Mouse (Mus musculus): ENCODE measurements around the gene Bend4. TPM values are rescaled to one million over a fixed set of nuclear protein-coding genes. Genes with fewer than 3 reads are reported as not detected.

Bend4 gene
- total and polyA plus RNA-seq, 2 experiments from 2014 or later, result 5.0 to 11.5 TPM

- H3K36me3 ChIP-seq (ENCODE audit: insufficient read depth), result no peaks in the 10 kb centered on the region
- DNase-seq (no peak), ATAC-seq (no peak)
- H3K4me2 ChIP-seq (ENCODE audit: low read depth), result no peak overlapping the region
- H3K4me3 ChIP-seq (ENCODE audit: low read depth, low read length), result no peak overlapping the region
- no peak overlapping the region for H3K27ac ChIP-seq (ENCODE audit: low read depth, low read length)
- WGBS, result 90% methylated on average over 8 of the region's 8 CpGs
- H3K4me1 ChIP-seq (ENCODE audit: insufficient read depth), result peaks cover 6% of the 10 kb centered on the region; the same call in 1 of the 2 replicates
- no peaks in the 10 kb centered on the region for H3K27me3 ChIP-seq (ENCODE audit: insufficient read depth, low read length)
- H3K9ac ChIP-seq, result no peak overlapping the region
- no peak for TF ChIP-seq CTCF (IDR thresholded peaks at IDR 0.05; ENCODE audit: low read depth)
- no peaks in the 10 kb centered on the region for H3K9me3 ChIP-seq (ENCODE audit: low read length)
These were observed 12.5 kb upstream of the Bend4 start for GRCm38 (mm10) chr5:67440563-67440962.

- DNase-seq, result no peak
- no peaks in the 10 kb centered on the region for H3K9me3 ChIP-seq (ENCODE audit: low read length)
- no peak overlapping the region for H3K4me3 ChIP-seq (ENCODE audit: low read depth, low read length)
- no peak overlapping the region for H3K9ac ChIP-seq
- WGBS, result 47% methylated on average over 2 of the region's 2 CpGs
- ATAC-seq, result no peak
- no peaks in the 10 kb centered on the region for H3K27me3 ChIP-seq (ENCODE audit: insufficient read depth, low read length)
- no peaks in the 10 kb centered on the region for H3K4me1 ChIP-seq (ENCODE audit: insufficient read depth)
- no peaks in the 10 kb centered on the region for H3K36me3 ChIP-seq (ENCODE audit: insufficient read depth)
- TF ChIP-seq CTCF (IDR thresholded peaks at IDR 0.05; ENCODE audit: low read depth), result no peak
- H3K27ac ChIP-seq (ENCODE audit: low read depth, low read length), result no peak overlapping the region
- H3K4me2 ChIP-seq (ENCODE audit: low read depth), result no peak overlapping the region
These were observed 9.3 kb upstream of the Bend4 start for GRCm38 (mm10) chr5:67437403-67437802.

- H3K27me3 ChIP-seq (ENCODE audit: insufficient read depth, low read length), result peaks cover 5% of the 10 kb centered on the region; the same call in 1 of the 2 replicates
- ATAC-seq (peak; percentile 60), DNase-seq (no peak)
- WGBS, result 2% methylated on average over 98 of the region's 121 CpGs
- H3K4me2 ChIP-seq (ENCODE audit: low read depth), result peak overlapping the region; percentile 81
- H3K27ac ChIP-seq (ENCODE audit: low read depth, low read length), result peak overlapping the region; percentile 69
- H3K36me3 ChIP-seq (ENCODE audit: insufficient read depth), result no peaks in the 10 kb centered on the region
- no peak for TF ChIP-seq CTCF (IDR thresholded peaks at IDR 0.05; ENCODE audit: low read depth)
- H3K9me3 ChIP-seq (ENCODE audit: low read length), result no peaks in the 10 kb centered on the region
- H3K9ac ChIP-seq, result peak overlapping the region; percentile 71
- H3K4me1 ChIP-seq (ENCODE audit: insufficient read depth), result no peaks in the 10 kb centered on the region
- H3K4me3 ChIP-seq (ENCODE audit: low read depth, low read length), result peak overlapping the region; percentile 77
These were observed 1.4 kb downstream of the Bend4 start for GRCm38 (mm10) chr5:67426478-67427442.

- peaks cover 5% of the 10 kb centered on the region; the same call in 1 of the 2 replicates for H3K27me3 ChIP-seq (ENCODE audit: insufficient read depth, low read length)
- WGBS, result 23% methylated on average over 5 of the region's 5 CpGs
- no peaks in the 10 kb centered on the region for H3K4me1 ChIP-seq (ENCODE audit: insufficient read depth)
- peak overlapping the region; percentile 18; the same call in 1 of the 2 replicates for H3K9ac ChIP-seq
- ATAC-seq (no peak), DNase-seq (no peak)
- no peaks in the 10 kb centered on the region for H3K9me3 ChIP-seq (ENCODE audit: low read length)
- no peaks in the 10 kb centered on the region for H3K36me3 ChIP-seq (ENCODE audit: insufficient read depth)
- peak overlapping the region; percentile 81 for H3K4me2 ChIP-seq (ENCODE audit: low read depth)
- H3K4me3 ChIP-seq (ENCODE audit: low read depth, low read length), result peak overlapping the region; percentile 77
- H3K27ac ChIP-seq (ENCODE audit: low read depth, low read length), result no peak overlapping the region
- TF ChIP-seq CTCF (IDR thresholded peaks at IDR 0.05; ENCODE audit: low read depth), result no peak
These were observed 2.1 kb downstream of the Bend4 start for GRCm38 (mm10) chr5:67426011-67426410.

GRCm38 (mm10) chr5:67424636-67425035, 3.5 kb downstream of the Bend4 start:
- DNase-seq (no peak), ATAC-seq (no peak)
- TF ChIP-seq CTCF (IDR thresholded peaks at IDR 0.05; ENCODE audit: low read depth), result no peak
- H3K9ac ChIP-seq, result no peak overlapping the region
- 0 out of 2 replicates have a peak overlapping the region, but pooled peaks have one; percentile 5 for H3K4me2 ChIP-seq (ENCODE audit: low read depth)
- no peaks in the 10 kb centered on the region for H3K36me3 ChIP-seq (ENCODE audit: insufficient read depth)
- H3K4me1 ChIP-seq (ENCODE audit: insufficient read depth), result no peaks in the 10 kb centered on the region
- H3K27ac ChIP-seq (ENCODE audit: low read depth, low read length), result no peak overlapping the region
- H3K9me3 ChIP-seq (ENCODE audit: low read length), result no peaks in the 10 kb centered on the region
- peaks cover 5% of the 10 kb centered on the region; the same call in 1 of the 2 replicates for H3K27me3 ChIP-seq (ENCODE audit: insufficient read depth, low read length)
- no peak overlapping the region for H3K4me3 ChIP-seq (ENCODE audit: low read depth, low read length)
- 44% methylated on average over 3 of the region's 3 CpGs for WGBS

GRCm38 (mm10) chr5:67423963-67424362, 4.1 kb downstream of the Bend4 start:
- Histone ChIP-seq H3K4me1 (ENCODE audit: insufficient read depth) (no peaks in the 10 kb centered on the region), H3K36me3 (ENCODE audit: insufficient read depth) (no peaks in the 10 kb centered on the region), H3K9ac (no peak overlapping the region), H3K27ac (ENCODE audit: low read depth, low read length) (no peak overlapping the region), H3K4me2 (ENCODE audit: low read depth) (peak overlapping the region; percentile 5; the same call in 1 of the 2 replicates), H3K9me3 (ENCODE audit: low read length) (no peaks in the 10 kb centered on the region), H3K27me3 (ENCODE audit: insufficient read depth, low read length) (peaks cover 5% of the 10 kb centered on the region; the same call in 1 of the 2 replicates), H3K4me3 (ENCODE audit: low read depth, low read length) (no peak overlapping the region)
- 30% methylated on average over 2 of the region's 2 CpGs for WGBS
- no peak for ATAC-seq
- no peak for TF ChIP-seq CTCF (IDR thresholded peaks at IDR 0.05; ENCODE audit: low read depth)
- DNase-seq, result no peak

GRCm38 (mm10) chr5:67423326-67423725, 4.8 kb downstream of the Bend4 start:
- Histone ChIP-seq H3K36me3 (ENCODE audit: insufficient read depth) (no peaks in the 10 kb centered on the region), H3K4me3 (ENCODE audit: low read depth, low read length) (no peak overlapping the region), H3K27me3 (ENCODE audit: insufficient read depth, low read length) (peaks cover 5% of the 10 kb centered on the region; the same call in 1 of the 2 replicates), H3K9ac (no peak overlapping the region), H3K4me2 (ENCODE audit: low read depth) (no peak overlapping the region; the same call in 1 of the 2 replicates), H3K27ac (ENCODE audit: low read depth, low read length) (no peak overlapping the region), H3K9me3 (ENCODE audit: low read length) (no peaks in the 10 kb centered on the region), H3K4me1 (ENCODE audit: insufficient read depth) (no peaks in the 10 kb centered on the region)
- TF ChIP-seq CTCF (IDR thresholded peaks at IDR 0.05; ENCODE audit: low read depth), result no peak
- DNase-seq (no peak), ATAC-seq (no peak)
- WGBS, result 48% methylated on average over 9 of the region's 9 CpGs
